Mouse (Mus musculus) embryonic facial prominence, embryonic 15.5 days (tissue): ENCODE results near the gene Nrp1. TPM values are rescaled to one million over a fixed set of nuclear protein-coding genes. Genes with fewer than 3 reads are reported as not detected.

Experiments
- ATAC-seq: fragments of 200-750 bp; cut with Nextera tagmentation; 2 replicates; pipeline ENCODE4 v1.8.0; 2017; ENCODE audit warnings: low read depth, moderate TSS enrichment; ENCODE audit not compliant: insufficient number of reproducible peaks, low FRiP score, low TSS enrichment
- H3K27ac ChIP-seq: fragments of 300-500 bp; sonication (generic); replicated peaks from 2 replicates; pipeline ENCODE4 v1.5.1; 2015; ENCODE audit warnings: mild to moderate bottlenecking, inconsistent platforms
- H3K27me3 ChIP-seq: fragments of 300-500 bp; sonication (generic); 2 replicates; pipeline ENCODE4 v1.6.1; 2015; ENCODE audit warnings: inconsistent platforms
- H3K36me3 ChIP-seq: fragments of 300-500 bp; sonication (generic); 2 replicates; pipeline ENCODE4 v1.6.1; 2015; ENCODE audit warnings: mild to moderate bottlenecking, inconsistent platforms
- H3K4me1 ChIP-seq: fragments of 300-500 bp; sonication (generic); 2 replicates; pipeline ENCODE4 v1.6.1; 2015; ENCODE audit warnings: inconsistent platforms
- H3K4me2 ChIP-seq: fragments of 300-500 bp; sonication (generic); replicated peaks from 2 replicates; pipeline ENCODE4 v1.6.1; 2015; ENCODE audit warnings: mild to moderate bottlenecking, inconsistent platforms
- H3K4me3 ChIP-seq: fragments of 300-500 bp; sonication (generic); replicated peaks from 2 replicates; pipeline ENCODE4 v1.5.1; 2015; ENCODE audit warnings: mild to moderate bottlenecking, inconsistent platforms
- H3K9ac ChIP-seq: fragments of 300-500 bp; sonication (generic); 2 replicates; pipeline ENCODE4 v1.6.1; 2015; ENCODE audit warnings: inconsistent platforms
- H3K9me3 ChIP-seq: fragments of 300-500 bp; sonication (generic); replicated peaks from 2 replicates; pipeline ENCODE4 v1.6.1; 2016; ENCODE audit warnings: inconsistent platforms
- WGBS: fragments of 180-500 bp; shearing (Covaris S2); methylation state at CpG from one replicate; pipeline ENCODE4 v1.1.7; 2015; 5-methylcytosine and 5-hydroxymethylcytosine counted together
- polyA plus RNA-seq: library from polyadenylated mRNA; unstranded; fragments of >200 nt; fragmentation: Nextera tagmentation; extraction: Ambion mirVana; gene quantifications from 2 replicates; pipeline ENCODE4 v1.2.1, GENCODE M21; 2015

Nrp1 gene
- polyA plus RNA-seq: 107 and 114 TPM in 2 replicates

GRCm38 (mm10) chr8:128358406-128358755 lies at the start of gene Nrp1:
TSS of gene Nrp1 (plus strand) at chr8:128358604.
- Histone ChIP-seq H3K4me2 (peak within 1 kb of the TSS; percentile 97), H3K9me3 (no peaks in the 10 kb centered on the region), H3K27ac (peak within 1 kb of the TSS; percentile 95), H3K4me1 (peaks cover 15% of the 10 kb centered on the region), H3K36me3 (no peaks in the 10 kb centered on the region), H3K27me3 (peaks cover 9% of the 10 kb centered on the region; the same call in 1 of the 2 replicates), H3K4me3 (peak within 1 kb of the TSS; percentile 74), H3K9ac (peak within 1 kb of the TSS; percentile 81)
- under 1% methylated on average over 21 of the region's 21 CpGs for WGBS
- 0 out of 2 replicates have a peak, but pooled peaks have one; percentile 4 for ATAC-seq

DNA sequence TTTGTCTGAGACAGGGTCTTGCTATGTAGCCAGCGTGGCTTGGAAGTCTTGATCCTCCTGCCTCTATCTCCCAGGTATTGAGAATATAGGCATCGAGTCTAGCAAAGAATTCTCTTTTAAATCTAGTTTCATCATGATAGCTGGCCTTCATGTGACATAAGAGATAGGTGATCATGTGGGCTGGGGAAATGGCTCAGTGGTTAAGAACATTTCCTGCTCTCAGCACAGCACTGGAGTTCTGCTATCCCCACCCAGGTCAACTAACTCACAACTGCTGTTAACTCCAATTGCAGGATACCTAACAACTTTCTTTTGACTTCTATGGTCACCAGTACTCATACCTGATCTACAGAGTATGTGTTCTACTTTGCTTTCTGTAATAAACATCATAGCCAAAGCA lies 37.6 kb upstream of the Nrp1 start:
- 89% methylated on average over 2 of the region's 2 CpGs for WGBS
- no peak overlapping the region for H3K27ac ChIP-seq
- no peak overlapping the region for H3K4me2 ChIP-seq

DNA sequence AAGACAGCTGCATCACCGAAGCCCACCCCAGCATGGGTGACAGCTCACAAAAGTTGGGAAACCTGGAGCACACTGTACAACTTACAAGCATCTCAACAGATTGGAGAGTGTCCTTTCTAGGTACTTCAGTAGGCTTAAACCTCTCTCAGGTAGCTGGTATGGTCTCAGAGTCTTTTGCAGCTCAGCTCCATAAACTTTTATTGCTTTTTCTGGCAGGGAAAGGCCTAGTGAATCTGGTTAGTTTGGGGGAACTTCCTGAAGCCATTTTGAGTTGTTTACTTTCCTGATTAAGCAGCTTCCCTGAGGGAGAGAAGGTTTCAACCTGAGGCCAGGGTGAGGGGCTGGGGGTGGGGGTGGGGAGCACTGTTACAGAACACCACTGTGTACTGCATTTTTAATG lies 31.1 kb upstream of the Nrp1 start:
- no peak overlapping the region for H3K9ac ChIP-seq
- H3K27me3 ChIP-seq: no peaks in the 10 kb centered on the region
- no peak overlapping the region for H3K4me3 ChIP-seq
- H3K36me3 ChIP-seq: no peaks in the 10 kb centered on the region
- 93% methylated on average over 1 of the region's 1 CpGs for WGBS
- H3K27ac ChIP-seq: no peak overlapping the region
- H3K9me3 ChIP-seq: no peaks in the 10 kb centered on the region
- no peaks in the 10 kb centered on the region for H3K4me1 ChIP-seq
- no peak for ATAC-seq
- H3K4me2 ChIP-seq: no peak overlapping the region

More for the DNA sequence above, 37.6 kb upstream of the Nrp1 start:
- no peak for ATAC-seq
- Histone ChIP-seq H3K4me1 (no peaks in the 10 kb centered on the region), H3K4me3 (no peak overlapping the region), H3K27me3 (no peaks in the 10 kb centered on the region), H3K9me3 (no peaks in the 10 kb centered on the region), H3K9ac (no peak overlapping the region), H3K36me3 (no peaks in the 10 kb centered on the region)

DNA sequence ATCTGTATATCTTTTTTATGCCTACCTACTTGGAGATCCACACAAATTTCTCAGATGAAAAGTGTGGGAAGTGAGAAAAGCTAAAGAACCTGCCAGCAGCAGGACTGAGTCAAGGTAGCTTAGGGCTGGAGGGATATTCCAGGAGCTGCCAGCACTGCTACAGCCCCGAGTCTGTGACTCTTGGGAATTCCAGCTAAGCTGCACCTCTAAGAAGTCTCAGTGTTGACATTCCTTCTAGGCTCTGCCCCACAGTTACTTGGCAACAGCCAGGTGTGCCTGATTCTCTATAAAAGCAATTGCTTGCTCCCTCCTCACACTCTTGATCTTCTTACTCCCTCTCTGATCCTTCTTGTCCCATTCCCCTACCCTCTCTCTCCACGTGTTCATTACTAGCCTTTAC lies 30.5 kb upstream of the Nrp1 start:
- no peaks in the 10 kb centered on the region for H3K27me3 ChIP-seq
- H3K27ac ChIP-seq: no peak overlapping the region
- WGBS: 22% methylated on average over 2 of the region's 2 CpGs
- ATAC-seq: no peak
- no peaks in the 10 kb centered on the region for H3K9me3 ChIP-seq
- no peak overlapping the region for H3K9ac ChIP-seq
- H3K4me3 ChIP-seq: no peak overlapping the region
- no peaks in the 10 kb centered on the region for H3K4me1 ChIP-seq
- no peak overlapping the region for H3K4me2 ChIP-seq
- H3K36me3 ChIP-seq: no peaks in the 10 kb centered on the region

DNA sequence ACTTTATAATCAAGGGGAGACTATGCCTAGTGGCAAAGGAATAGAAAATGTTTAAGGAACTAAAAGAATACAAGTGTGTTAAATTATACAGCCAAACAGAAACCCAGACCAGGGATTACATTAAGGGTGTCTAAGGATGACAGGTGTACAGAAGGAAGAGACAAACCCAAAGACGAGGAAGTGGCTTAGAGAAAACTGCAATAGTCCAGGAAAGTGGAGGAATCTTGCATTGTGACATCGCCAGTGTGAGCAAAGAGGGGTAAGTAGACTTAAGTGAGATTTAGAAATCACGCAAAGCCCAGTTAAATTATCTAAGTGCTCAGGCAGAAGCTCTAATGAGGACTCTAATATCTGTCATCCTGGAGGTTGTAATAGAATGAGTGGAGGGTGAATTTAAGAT lies 28.9 kb upstream of the Nrp1 start:
- WGBS: 79% methylated on average over 3 of the region's 3 CpGs

DNA sequence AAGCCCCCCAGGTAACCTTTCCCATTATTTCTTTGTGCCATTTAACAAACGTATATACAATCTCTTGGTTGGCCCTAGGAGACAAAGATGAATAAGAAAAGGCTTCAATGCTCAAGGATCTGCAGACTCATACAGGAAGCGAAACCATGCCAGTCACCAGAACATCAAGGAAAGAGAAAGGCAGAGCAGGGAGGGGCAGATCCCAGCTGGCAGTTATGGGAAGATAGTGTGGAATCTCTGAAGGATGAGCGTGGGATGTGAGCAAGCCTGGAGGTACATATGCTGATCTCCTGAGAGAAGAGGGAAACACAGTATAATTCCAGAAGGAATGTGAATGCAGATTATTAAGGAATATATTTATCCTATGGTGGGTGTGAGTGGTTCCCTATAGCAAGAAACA lies 22.4 kb upstream of the Nrp1 start:
- Histone ChIP-seq H3K4me2 (no peak overlapping the region), H3K9ac (no peak overlapping the region), H3K4me3 (no peak overlapping the region), H3K27ac (no peak overlapping the region), H3K9me3 (no peaks in the 10 kb centered on the region), H3K4me1 (no peaks in the 10 kb centered on the region), H3K36me3 (no peaks in the 10 kb centered on the region), H3K27me3 (no peaks in the 10 kb centered on the region)
- no peak for ATAC-seq
- 81% methylated on average over 3 of the region's 3 CpGs for WGBS

More for the DNA sequence above, 28.9 kb upstream of the Nrp1 start:
- H3K4me2 ChIP-seq: no peak overlapping the region
- H3K9ac ChIP-seq: no peak overlapping the region
- ATAC-seq: no peak
- no peaks in the 10 kb centered on the region for H3K36me3 ChIP-seq
- no peaks in the 10 kb centered on the region for H3K27me3 ChIP-seq
- no peak overlapping the region for H3K4me3 ChIP-seq
- H3K9me3 ChIP-seq: no peaks in the 10 kb centered on the region
- H3K27ac ChIP-seq: no peak overlapping the region
- H3K4me1 ChIP-seq: no peaks in the 10 kb centered on the region

- Histone ChIP-seq H3K9ac (no peak overlapping the region), H3K4me2 (no peak overlapping the region), H3K27ac (no peak overlapping the region), H3K4me3 (no peak overlapping the region), H3K36me3 (no peaks in the 10 kb centered on the region), H3K27me3 (no peaks in the 10 kb centered on the region), H3K9me3 (no peaks in the 10 kb centered on the region), H3K4me1 (no peaks in the 10 kb centered on the region)
- no peak for ATAC-seq
These were observed 19.5 kb upstream of the Nrp1 start for GRCm38 (mm10) chr8:128338951-128339350.

DNA sequence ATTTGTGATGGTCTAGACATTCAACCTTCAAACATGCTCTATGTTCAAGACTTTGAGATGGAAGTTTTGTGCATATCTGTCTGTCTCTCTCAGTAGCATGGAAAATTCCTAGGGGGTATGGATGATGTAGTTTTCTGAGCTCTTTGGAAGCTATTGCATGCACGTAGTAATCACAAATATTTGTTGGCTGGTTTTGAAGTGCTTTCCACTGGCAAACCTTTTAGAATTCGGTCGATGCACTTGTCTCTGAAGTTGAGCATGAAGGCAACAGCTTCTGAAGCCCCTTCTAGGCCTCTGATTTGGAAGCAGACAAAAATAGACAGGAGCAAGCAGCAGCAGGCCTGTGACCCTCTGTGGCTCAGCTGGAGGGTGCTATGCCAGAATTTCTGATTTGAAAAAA lies 18.9 kb upstream of the Nrp1 start:
- H3K27ac ChIP-seq: no peak overlapping the region
- ATAC-seq: no peak
- 72% methylated on average over 3 of the region's 3 CpGs for WGBS

DNA sequence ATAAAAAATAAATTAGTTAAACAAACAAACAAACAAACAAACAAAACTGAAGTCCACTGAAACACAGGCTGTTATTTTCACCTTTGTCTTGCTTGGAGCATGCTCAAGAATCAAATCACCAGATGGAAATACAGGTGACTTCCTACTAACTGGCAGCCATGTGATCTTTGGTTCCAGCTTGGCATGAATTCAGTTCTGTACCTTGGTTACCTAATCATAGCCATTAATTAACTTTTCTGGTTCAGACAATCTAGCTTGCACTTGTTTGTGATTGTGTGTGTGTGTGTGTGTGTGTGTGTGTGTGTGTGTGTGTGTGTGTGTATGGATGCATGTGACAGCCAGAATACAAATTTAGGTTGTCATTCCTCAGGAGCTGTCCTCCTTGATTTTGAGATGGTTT lies 8.0 kb upstream of the Nrp1 start:
- H3K27me3 ChIP-seq: no peaks in the 10 kb centered on the region
- H3K4me3 ChIP-seq: no peak overlapping the region
- H3K9me3 ChIP-seq: no peaks in the 10 kb centered on the region
- no peak overlapping the region for H3K27ac ChIP-seq
- ATAC-seq: no peak
- no peaks in the 10 kb centered on the region for H3K36me3 ChIP-seq
- H3K4me1 ChIP-seq: no peaks in the 10 kb centered on the region
- no peak overlapping the region for H3K9ac ChIP-seq
- no peak overlapping the region for H3K4me2 ChIP-seq

More for the DNA sequence above, 18.9 kb upstream of the Nrp1 start:
- no peak overlapping the region for H3K4me3 ChIP-seq
- H3K27me3 ChIP-seq: no peaks in the 10 kb centered on the region
- no peaks in the 10 kb centered on the region for H3K36me3 ChIP-seq
- no peak overlapping the region for H3K9ac ChIP-seq
- no peaks in the 10 kb centered on the region for H3K4me1 ChIP-seq
- H3K9me3 ChIP-seq: no peaks in the 10 kb centered on the region
- no peak overlapping the region for H3K4me2 ChIP-seq

GRCm38 (mm10) chr8:128351211-128351610 lies 7.2 kb upstream of the Nrp1 start:
- Histone ChIP-seq H3K4me1 (no peaks in the 10 kb centered on the region), H3K9me3 (no peaks in the 10 kb centered on the region), H3K27ac (no peak overlapping the region), H3K4me3 (no peak overlapping the region), H3K4me2 (no peak overlapping the region), H3K36me3 (no peaks in the 10 kb centered on the region), H3K9ac (no peak overlapping the region), H3K27me3 (no peaks in the 10 kb centered on the region)
- no peak for ATAC-seq

DNA sequence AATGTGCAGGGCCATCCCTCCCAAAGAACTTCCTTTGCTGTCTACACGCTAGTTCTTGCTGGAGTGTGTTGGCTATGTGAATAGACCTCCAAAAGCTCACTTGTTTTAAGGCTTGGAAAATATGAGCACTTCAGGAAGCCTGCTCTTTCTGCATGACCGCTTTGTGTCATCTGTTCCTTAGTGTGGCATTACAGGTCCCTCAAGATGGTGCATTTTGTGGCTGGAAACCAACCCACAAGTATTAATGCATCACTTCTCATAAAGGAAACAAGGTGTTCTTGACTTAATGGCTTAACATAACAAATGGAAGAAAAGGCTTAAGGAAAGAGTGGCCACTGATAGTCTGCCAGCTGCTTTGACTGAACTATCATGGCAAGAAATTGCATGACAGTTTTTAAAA lies 5.6 kb upstream of the Nrp1 start:
- Histone ChIP-seq H3K27me3 (no peaks in the 10 kb centered on the region), H3K4me3 (no peak overlapping the region), H3K4me2 (no peak overlapping the region), H3K27ac (no peak overlapping the region), H3K9me3 (no peaks in the 10 kb centered on the region), H3K9ac (no peak overlapping the region), H3K4me1 (peaks cover 11% of the 10 kb centered on the region), H3K36me3 (no peaks in the 10 kb centered on the region)
- ATAC-seq: no peak
- WGBS: 72% methylated on average over 2 of the region's 2 CpGs

- H3K4me2 ChIP-seq: no peak overlapping the region
- no peak for ATAC-seq
- WGBS: 26% methylated on average over 1 of the region's 1 CpGs
These were observed 4.4 kb upstream of the Nrp1 start for GRCm38 (mm10) chr8:128353999-128354398.

More at GRCm38 (mm10) chr8:128353999-128354398, 4.4 kb upstream of the Nrp1 start:
- no peaks in the 10 kb centered on the region for H3K9me3 ChIP-seq
- H3K9ac ChIP-seq: no peak overlapping the region
- H3K4me1 ChIP-seq: peaks cover 14% of the 10 kb centered on the region
- H3K36me3 ChIP-seq: no peaks in the 10 kb centered on the region
- H3K4me3 ChIP-seq: no peak overlapping the region
- no peak overlapping the region for H3K27ac ChIP-seq
- H3K27me3 ChIP-seq: no peaks in the 10 kb centered on the region
